In the genomic region with DNA sequence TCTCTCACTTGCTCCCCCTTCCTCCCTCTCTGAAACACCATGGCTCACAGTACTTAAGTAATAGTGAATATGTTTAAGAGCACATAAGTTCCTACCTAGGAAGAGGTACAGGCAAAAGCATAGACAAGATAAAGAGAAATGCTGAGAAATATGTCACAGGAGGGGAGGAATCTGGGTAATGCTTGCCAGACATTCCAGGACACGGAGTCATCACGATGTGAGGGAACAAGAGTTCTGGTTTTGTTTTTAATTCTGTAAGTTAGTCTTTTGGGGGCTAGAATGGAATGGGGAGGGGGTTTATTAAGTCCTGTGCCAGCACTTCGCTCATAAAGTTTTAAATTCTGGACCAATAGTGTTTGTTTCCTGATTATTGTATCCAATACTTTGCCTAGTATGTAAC, we compare ENCODE assay signal across 29 mouse cellular contexts. TPM values are rescaled to one million over a fixed set of nuclear protein-coding genes. Genes with fewer than 3 reads are reported as not detected.
A peak's percentile ranks its signal among the peaks of the same experiment; 100 is the strongest.
DNase-seq lines count a peak whose midpoint lies in the region; TF ChIP-seq lines count a peak whose summit lies in the region.
"Had no signal": no experiment of that assay in that cellular context is flagged by ENCODE, and none has a peak within 500 bp of the region (broad histone marks: within the 10 kb centered on the region; RNA-seq: fewer than 3 reads in every experiment).

No protein-coding gene starts in this region.

- H3K79me2 ChIP-seq in myocyte (ENCODE audit: control insufficient read depth, insufficient read depth): no peaks in the 10 kb centered on the region

- H3K27me3 ChIP-seq in myocyte (ENCODE audit: control insufficient read depth, insufficient read depth, insufficient read length): no peaks in the 10 kb centered on the region
- H3K27me3 ChIP-seq: embryonic facial prominence, embryonic 12.5 days; embryonic facial prominence, embryonic 15.5 days; forebrain, embryonic 12.5 days; forebrain, embryonic 15.5 days; heart, embryonic 13.5 days had no signal

- intact Hi-C loops in gastrocnemius, adult 2 months (cut with DNase I): no loop called here

- peak overlapping the region; percentile 14 for H3K4me2 ChIP-seq in myocyte (ENCODE audit: low read depth)
- H3K4me2 ChIP-seq: embryonic facial prominence, embryonic 12.5 days; embryonic facial prominence, embryonic 15.5 days; forebrain, embryonic 12.5 days; forebrain, embryonic 15.5 days; heart, embryonic 13.5 days; hindbrain, embryonic 14.5 days had no signal

- no peak for TF ChIP-seq POLR2A in myocyte (IDR thresholded peaks at IDR 0.05; ENCODE audit: insufficient read length, low read depth)

- H3K27ac ChIP-seq in gastrocnemius, adult 2 months: no peak overlapping the region
- H3K27ac ChIP-seq: embryonic facial prominence, embryonic 12.5 days; embryonic facial prominence, embryonic 15.5 days; forebrain, embryonic 12.5 days; forebrain, embryonic 15.5 days; heart, adult 2 months; heart, embryonic 10.5 days; heart, embryonic 13.5 days; hindbrain, embryonic 14.5 days; hindbrain, postnatal 0 days had no signal

- TF ChIP-seq CTCF in gastrocnemius, adult 2 months (IDR thresholded peaks at IDR 0.05): no peak

- H3K36me3 ChIP-seq in myocyte (ENCODE audit: control insufficient read depth, insufficient read depth): no peaks in the 10 kb centered on the region
- H3K36me3 ChIP-seq: embryonic facial prominence, embryonic 12.5 days; embryonic facial prominence, embryonic 15.5 days; forebrain, embryonic 12.5 days; forebrain, embryonic 15.5 days; heart, embryonic 10.5 days; heart, embryonic 13.5 days had no signal

- H3K4me3 ChIP-seq in myocyte: no peak overlapping the region
- no peak overlapping the region for H3K4me3 ChIP-seq in gastrocnemius, adult 2 months
- H3K4me3 ChIP-seq: embryonic facial prominence, embryonic 12.5 days; embryonic facial prominence, embryonic 15.5 days; erythroblast, embryonic 14.5 days; forebrain, embryonic 12.5 days; forebrain, embryonic 15.5 days; heart, adult 2 months; heart, embryonic 10.5 days; heart, embryonic 13.5 days had no signal

- H3ac ChIP-seq in myocyte (ENCODE audit: control insufficient read depth, insufficient read length): no peak overlapping the region

- DNase-seq in adrenal gland, adult 2 months: peak; percentile 13
- DNase-seq in adrenal gland, adult 18-20 months (ENCODE audit: low spot score in 2 of 2): no peak
- peak; percentile 68 for DNase-seq in NIH3T3 (ENCODE audit: low read depth)
- no peak for DNase-seq in gastrocnemius, adult 2 months
- DNase-seq in kidney, postnatal 4 days: no peak
- DNase-seq: adrenal gland, postnatal 14 days; cerebellum, adult 11 months; cerebellum, adult 2 months; cerebellum, adult 9-11 months; cerebellum, postnatal 25 days; gastrocnemius, postnatal 10 days; gastrocnemius, postnatal 36 days; heart, adult 2 months; heart, postnatal 14 days; heart, postnatal 4 days had no signal

TF ChIP-seq in myocyte, 11 proteins besides CTCF, POLR2A, EP300 and RAD21:
- TF ChIP-seq USF1 (IDR thresholded peaks at IDR 0.05; ENCODE audit: low read depth): no peak
- no peak for TF ChIP-seq E2F4 (IDR thresholded peaks at IDR 0.05; ENCODE audit: insufficient read depth)
- no peak for TF ChIP-seq TCF3 (IDR thresholded peaks at IDR 0.05; ENCODE audit: insufficient read length, low read depth)
- TF ChIP-seq MYOG (IDR thresholded peaks at IDR 0.05; ENCODE audit: control insufficient read depth in 1 of 3, insufficient read depth in 1 of 3, insufficient read length in 2 of 3, low read depth in 2 of 3): no peak
- no peak for TF ChIP-seq SRF (IDR thresholded peaks at IDR 0.05; ENCODE audit: control insufficient read depth, insufficient read length, low read depth)
- TF ChIP-seq POLR2AphosphoS2 (IDR thresholded peaks at IDR 0.05; ENCODE audit: insufficient read length, low read depth): no peak
- TF ChIP-seq TCF12 (IDR thresholded peaks at IDR 0.05; ENCODE audit: insufficient read depth, poor library complexity, severe bottlenecking): no peak
- TF ChIP-seq MYOD1 (IDR thresholded peaks at IDR 0.05; ENCODE audit: control insufficient read depth in 1 of 3, insufficient read length in 2 of 3, low read depth in 2 of 3): no peak
- TF ChIP-seq MAX (IDR thresholded peaks at IDR 0.05; ENCODE audit: low read depth): no peak

RNA-seq across cellular contexts. Expression of a gene that starts 40.1 kb away (rescaled TPM):
- 10 to 100 TPM; 28.7 to 50.9 TPM for total RNA-seq in adrenal gland, adult 2 months (2021)
- polyA plus RNA-seq in adrenal gland, adult 2 months (2012; rRNA removed): 2.8 and 3.6 TPM in 2 replicates
- 10 to 100 TPM; 26.0 to 66.4 TPM for total RNA-seq in adrenal gland, adult 18-20 months (2021)
- 0.01 TPM for polyA plus RNA-seq in myocyte (2012; fragmentation: generic; extraction: Trizol)
- total RNA-seq in gastrocnemius, adult 2 months (2021): 100 to 1,000 TPM; 144 to 178 TPM
- total RNA-seq: common myeloid progenitor, adult 5-6 weeks; granulocyte monocyte progenitor cell, adult 5-6 weeks had no signal
- polyA plus RNA-seq: activated CD4-positive, CD25-positive, alpha-beta regulatory T cell, adult 4 months; erythroblast, embryonic 14.5 days had no signal

RNA-seq across cellular contexts. Expression of a gene that starts 52.1 kb away (rescaled TPM):
- 10 to 100 TPM; 31.1 to 70.0 TPM for total RNA-seq in adrenal gland, adult 2 months (2021)
- 3.0 and 3.2 TPM in 2 replicates for polyA plus RNA-seq in adrenal gland, adult 2 months (2012; rRNA removed)
- 10 to 100 TPM; 45.4 to 52.3 TPM for total RNA-seq in adrenal gland, adult 18-20 months (2021)
- polyA plus RNA-seq in myocyte (2012; fragmentation: generic; extraction: Trizol): 0.26 TPM
- total RNA-seq in gastrocnemius, adult 2 months (2021): 1 to 10 TPM; 5.1 to 6.0 TPM
- total RNA-seq: common myeloid progenitor, adult 5-6 weeks; granulocyte monocyte progenitor cell, adult 5-6 weeks had no signal
- polyA plus RNA-seq: activated CD4-positive, CD25-positive, alpha-beta regulatory T cell, adult 4 months; erythroblast, embryonic 14.5 days; inflammation-experienced regulatory T-cells, adult 6 months had no signal

Comparison
In these comparisons a context has a peak if more than half of its experiments do, and no peak if none do; other contexts are left out.
1. DNase-seq: peak in adrenal gland, adult 2 months (single experiment) and NIH3T3 (single experiment); none in adrenal gland, adult 18-20 months (0 of 2), gastrocnemius, adult 2 months (single experiment) and kidney, postnatal 4 days (0 of 2).
2. RNA of a gene that starts 52.1 kb away (total RNA-seq): 31.1 to 70.0 TPM in adrenal gland, adult 2 months and 45.4 to 52.3 TPM in adrenal gland, adult 18-20 months; 5.1 to 6.0 TPM in gastrocnemius, adult 2 months; every median in the first group is over 4 times any median in the second.